Mouse (Mus musculus): ENCODE measurements around the gene Bcl6b.

Bcl6b gene

DNA sequence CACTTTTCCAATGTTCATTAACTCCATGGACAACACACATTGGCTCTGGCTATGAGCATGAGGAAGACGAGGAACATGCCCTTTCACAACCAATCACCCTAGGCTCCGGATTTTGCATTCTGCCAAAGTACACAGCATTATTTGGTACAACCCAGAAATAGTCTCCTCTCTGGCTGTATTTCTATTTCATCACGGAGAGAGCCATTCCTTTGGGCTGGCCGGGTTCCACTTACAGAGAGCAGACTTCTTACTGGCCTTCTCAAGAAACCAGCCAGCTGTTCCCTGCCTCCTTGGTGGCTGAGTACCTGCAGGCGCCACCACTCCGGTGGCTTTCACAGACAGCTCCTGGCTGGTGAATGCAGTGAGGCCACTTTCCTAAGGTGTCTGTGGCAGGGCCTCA is 17.2 kb downstream of the Bcl6b start, which contains the start of gene Slc16a11:
TSS of gene Slc16a11 (plus strand) at position 330 of the 400 bp plus-strand sequence.
- no peak for DNase-seq (ENCODE audit: low spot score)

DNA sequence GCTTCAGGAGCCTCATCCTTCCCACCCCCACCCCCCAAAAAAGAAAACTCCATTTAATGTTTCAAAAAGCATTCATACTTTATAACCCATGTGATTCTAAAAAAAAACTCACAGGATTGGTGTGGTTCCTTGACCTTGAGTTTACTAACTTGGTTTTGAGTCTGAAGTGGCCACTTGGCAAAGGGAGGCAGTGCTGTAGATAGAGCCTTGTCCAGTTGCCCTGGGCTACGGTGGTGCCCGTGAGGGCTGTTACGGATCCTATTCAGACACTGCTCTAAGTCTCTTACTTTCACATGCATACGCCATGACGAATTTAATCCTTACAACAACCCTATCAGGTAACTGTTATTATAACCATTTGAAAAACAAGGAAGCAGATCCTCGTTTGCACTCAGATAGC is 17.6 kb downstream of the Bcl6b start:
- DNase-seq (ENCODE audit: low spot score), result no peak

DNA sequence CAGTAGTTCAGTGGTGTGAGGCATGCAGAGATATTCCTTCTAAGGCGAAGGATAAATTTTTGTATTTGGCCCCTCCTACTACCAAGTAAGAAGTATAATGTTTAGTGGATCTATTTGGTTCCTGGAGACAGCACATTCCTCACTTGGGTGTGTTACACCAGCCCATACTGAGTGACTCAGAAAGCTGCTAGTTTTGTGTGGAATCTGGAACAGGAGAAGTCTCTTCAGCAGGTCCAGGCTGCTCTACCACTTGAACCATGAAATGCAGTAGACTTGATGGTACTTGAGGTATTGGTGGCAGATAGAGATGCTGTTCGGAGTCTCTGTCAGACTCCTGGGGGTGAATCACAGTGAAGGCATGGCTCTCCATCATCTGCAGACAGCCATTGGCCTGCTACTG is 18.9 kb downstream of the Bcl6b start:
- no peak for DNase-seq (ENCODE audit: low spot score)

DNA sequence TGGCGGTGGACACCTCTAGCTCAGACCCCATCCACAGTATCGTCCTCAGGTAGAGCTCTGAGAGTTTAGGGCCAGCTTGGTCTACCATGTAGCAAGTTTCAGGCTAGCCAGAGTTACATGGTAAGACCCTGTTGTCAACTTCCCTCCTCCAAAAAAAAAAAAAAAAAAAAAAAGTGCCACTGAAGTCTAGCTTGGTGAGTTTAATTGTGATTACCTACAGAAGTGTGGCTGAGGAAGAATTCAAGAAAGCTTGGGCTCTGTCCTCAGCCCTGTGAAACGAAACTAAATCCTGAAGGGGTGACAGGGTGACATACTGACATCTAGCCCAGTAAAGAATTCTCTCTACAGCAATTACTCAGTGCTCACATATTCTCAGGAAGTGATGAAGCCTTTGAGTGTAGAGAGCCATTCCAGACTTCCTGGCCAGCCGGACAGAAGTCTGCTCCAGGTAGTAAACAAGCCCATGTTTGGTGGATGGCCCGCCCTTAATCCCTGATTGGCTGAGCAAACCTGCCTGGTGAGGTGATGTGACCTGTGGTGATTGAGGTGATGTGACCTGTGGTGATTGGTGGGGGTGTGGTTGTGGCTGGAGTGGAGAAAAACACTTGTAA is 20.7 kb downstream of the Bcl6b start:
- DNase-seq (ENCODE audit: low spot score), result no peak

DNA sequence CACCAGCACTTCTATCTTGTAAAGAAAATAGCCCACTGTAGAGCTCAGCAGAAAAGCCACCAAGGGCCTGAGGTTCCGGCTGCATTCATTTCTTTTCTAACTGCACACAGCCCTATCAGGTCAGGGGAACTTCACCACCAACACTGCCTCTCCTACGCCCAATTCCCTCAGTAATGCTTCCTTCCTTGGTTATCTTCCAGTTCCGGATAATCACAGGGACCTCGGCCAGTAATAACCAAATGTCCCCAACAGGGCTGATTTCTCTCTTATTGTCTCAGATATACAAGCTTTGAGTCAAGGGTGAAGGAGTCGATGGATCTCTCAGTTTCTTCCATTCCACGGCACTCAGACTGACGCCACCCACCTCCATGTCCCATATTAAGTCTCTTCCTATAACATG is 22.3 kb downstream of the Bcl6b start:
- DNase-seq (ENCODE audit: low spot score), result no peak

DNA sequence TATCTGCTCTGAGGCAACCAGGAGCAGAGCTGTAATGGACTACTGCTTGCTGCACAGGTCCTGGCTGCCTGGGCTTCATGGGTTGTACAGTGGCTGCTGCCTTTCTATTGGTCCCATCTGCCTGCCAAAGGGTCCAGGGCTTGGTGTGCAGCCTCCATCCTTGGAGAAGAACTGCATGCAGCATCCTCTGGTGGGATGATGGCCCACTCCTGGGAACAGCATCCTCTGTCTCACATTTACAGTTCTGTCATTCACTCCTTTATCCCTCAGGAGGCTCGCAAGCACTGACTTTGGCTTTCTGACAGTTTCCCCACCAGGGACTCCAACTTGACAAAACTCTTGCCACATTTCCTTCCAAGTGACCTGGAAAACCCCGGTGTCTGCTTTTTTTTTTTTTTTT is 22.8 kb downstream of the Bcl6b start:
- DNase-seq (ENCODE audit: low spot score), result no peak

DNA sequence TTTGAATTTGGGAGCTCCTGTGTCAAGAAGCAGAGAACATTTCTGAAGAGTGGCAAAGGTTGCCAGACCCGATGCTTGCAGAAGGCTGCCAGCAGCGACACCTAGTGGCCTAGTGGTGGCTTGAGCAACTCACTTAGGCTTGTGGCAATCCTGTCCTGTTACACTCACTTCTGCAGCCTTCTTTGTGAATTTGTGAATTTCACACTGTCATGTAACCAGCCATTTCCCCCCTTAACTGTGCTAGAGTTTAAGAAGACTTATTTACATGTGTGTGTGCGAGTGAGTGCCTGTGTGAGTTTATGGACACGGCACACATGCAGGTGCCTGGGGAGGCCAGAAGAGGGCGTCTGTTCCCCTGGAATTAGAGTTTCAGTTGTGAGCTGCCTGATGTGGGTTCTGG is 27.9 kb downstream of the Bcl6b start:
- DNase-seq (ENCODE audit: low spot score), result peak; percentile 68

DNA sequence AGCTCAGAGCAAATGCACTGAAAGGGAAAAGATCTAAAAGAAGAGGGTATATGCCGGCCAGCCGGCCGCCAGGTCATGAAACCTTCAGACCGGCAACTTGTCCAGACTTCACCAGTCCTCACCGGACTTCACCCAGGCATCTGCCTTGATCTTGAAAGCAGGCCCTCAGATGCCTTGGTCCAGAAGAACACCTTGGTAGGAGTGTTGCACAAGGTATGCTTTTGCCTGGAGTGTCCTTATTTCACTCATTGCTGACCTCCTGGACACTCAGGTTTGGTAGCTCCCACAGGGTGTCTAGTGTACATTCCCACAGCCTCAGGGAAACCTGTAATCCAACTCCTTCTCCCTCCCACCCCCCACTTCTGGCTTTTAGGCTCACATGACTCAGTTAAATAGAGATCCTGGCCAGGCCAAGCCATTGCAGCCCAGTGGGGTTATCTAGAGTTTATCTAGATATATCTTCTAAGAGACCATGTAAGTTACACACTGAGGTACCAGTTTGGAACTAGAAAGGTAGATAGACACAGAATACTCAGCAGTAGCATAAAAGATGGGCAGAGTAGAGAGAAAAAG is 29.5 kb downstream of the Bcl6b start:
- DNase-seq (ENCODE audit: low spot score), result no peak

DNA sequence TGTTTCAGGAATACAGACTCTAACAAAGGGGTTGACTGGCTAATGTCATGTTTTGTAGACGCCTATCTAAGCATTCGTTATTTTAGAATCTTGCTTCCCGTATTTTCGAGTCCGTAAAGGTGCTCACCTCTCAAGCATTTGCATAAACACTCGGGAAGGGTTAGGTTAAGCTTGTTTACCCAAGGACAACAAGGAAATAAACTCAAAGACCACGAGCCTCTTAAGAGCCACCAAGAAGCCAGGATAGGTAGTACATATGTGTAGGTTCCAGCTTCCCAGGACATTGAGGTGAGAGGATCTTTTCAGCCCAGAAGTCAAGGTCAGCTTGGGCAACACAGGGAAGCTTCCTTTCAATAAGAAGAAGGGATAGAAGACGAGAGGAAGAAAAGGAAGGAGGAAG is 30.5 kb downstream of the Bcl6b start:
- DNase-seq (ENCODE audit: low spot score), result no peak

DNA sequence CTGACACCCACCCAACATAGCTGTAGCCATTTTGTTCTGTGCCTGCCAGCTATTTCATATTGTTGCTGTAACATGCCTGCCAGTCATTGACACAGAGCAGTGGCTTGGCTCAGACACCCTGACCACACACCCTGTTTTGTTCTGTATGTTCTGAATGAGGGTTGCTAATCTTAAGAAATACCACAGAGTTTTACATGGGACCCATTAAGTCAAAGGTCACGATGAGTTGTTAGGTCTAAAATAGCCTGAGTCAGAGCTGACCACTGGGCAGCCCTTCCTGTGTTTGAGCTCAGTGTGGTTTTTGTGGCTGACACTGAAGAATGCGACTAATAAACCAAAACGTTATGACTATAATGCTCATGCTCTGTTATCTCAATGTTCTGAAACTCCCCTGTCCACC is 31.3 kb downstream of the Bcl6b start:
- DNase-seq (ENCODE audit: low spot score), result no peak

DNA sequence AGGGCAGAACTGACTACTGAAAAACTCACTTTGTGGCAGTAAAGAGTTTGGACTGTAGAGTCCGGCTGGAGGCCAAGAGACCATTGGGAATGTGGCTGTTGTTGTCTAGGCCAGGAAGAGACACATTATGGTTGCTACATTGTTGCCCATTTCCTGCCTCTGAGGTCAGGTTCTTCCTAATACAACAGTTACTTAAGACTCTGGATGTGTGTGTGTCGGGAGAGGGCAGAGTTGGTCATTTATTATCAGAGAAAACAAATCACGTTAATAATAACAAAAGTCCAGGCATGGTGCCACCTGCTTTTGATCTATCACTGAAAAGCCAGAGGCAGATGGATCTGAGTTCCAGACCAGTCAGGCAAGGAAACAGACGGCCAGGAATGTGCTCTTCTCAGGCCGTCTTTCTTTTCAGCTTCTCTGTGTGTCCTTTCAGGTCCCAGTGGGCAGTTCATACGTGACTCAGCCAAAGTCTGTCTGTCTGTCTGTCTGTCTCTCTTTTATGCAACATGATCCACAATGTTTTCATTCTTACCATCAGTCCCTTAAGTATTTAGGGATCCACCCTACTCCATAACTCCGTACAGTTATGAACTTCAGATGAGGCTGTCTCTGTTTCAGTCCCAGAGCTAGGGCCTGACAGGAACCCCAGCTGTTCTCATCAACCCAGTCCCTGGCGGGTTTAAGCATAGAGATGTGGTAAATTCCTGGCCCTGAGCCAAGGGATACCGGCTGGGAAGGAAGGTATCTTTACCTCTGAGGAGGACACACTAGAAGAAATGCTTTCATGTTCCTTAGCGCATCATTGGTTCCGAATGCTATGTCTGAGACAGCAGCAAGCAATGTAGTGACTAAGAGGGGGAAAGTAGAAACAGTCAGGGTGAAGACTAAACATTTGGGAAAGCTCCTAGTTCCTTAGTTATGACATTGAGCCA is 36.0 kb downstream of the Bcl6b start:
- no peak for DNase-seq (ENCODE audit: low spot score)

DNA sequence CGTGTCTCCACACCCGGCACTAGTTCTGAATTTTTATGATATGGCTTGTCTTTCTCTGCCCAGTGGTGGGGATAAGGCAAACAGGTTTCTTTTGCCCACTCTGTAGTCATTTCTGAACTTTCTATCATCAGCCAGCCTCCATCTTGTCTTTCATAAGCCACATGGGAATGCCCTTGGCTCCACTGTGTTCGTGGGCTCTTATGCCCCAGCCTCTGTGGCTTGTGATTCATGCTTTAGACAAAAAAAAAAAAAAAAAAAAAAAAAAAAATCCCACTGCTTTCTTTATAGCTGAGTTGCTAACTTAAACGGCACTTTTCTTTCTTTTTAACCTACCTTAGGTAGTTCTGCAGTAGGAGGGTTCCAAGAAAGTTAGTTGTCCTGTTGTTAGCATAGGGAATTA is 37.4 kb downstream of the Bcl6b start:
- DNase-seq (ENCODE audit: low spot score), result no peak

DNA sequence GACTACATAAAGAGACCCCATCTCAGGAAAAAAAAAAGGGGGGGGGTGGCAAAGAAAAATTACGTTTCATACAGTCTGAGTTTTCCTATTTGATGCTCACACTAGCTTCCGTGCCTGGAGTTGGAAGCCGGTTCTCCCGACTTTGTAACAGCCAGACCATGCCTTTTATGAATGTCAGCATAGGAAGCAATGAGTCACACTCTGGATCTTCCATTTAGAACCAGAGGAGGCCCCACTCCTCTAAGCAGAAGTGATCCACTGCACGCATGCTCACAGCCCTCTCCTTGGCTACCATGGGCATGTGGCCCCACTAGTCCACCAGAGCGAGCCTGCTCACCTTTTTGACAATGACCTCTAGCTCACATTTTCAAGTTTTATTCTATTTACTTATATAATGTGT is 38.4 kb downstream of the Bcl6b start:
- no peak for DNase-seq (ENCODE audit: low spot score)

DNA sequence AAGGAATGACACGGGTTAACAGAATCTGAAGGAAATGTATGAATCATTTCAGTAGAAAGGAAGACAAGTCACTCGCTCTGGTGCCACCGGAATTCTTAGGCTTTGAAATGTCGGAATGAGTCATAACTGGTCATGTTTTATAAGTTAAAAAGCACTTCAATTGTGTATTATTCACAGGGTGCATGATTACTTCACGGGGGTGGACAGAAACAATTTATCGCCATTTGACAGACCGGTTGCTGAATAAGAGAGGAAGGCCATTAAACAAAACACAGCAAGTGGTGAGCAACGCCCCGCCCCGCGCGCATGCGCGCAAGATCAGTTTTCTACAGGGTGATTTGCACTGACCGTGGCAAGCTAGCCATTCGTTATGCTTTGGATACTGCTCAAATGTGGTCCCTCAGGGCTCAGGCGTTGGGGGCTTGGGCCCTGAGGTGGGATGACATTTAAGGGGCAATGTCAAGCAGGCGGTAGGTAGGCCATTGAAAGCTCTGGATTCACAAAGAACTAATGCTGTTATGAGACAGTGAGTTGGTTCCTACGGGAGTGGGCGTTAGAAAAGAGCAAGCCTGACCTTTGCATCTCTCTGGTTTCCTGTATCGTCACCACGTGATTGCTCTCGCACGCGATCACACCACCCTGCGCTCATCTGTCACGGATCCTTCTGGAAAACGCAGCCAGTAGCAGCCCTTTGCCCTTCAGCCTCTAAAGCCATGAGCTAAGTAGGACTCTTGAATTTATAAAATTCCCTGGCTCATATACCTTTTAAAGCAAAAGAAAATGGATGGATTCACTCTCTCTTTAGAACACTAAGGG is 40.1 kb downstream of the Bcl6b start:
- no peak for DNase-seq (ENCODE audit: low spot score)

DNA sequence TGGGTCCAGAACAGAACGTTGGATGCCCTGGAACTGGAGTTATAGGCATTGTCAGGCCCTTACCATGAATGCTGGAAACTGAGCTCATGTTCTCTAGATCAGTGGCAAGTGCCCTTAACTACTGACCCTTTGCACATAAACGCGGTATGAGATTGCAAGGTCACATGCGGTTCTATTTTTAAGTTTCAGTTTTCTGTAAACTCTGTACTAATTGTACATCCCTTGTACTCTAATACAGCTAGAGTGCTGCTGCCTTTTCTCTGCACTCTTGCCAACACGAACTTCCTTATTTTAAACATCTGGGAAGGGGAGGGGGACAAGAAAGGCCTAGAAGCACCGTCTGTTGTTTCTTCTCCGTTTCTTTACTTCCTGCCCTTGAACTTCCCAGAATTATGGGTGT is 44.5 kb downstream of the Bcl6b start:
- DNase-seq (ENCODE audit: low spot score), result no peak

DNA sequence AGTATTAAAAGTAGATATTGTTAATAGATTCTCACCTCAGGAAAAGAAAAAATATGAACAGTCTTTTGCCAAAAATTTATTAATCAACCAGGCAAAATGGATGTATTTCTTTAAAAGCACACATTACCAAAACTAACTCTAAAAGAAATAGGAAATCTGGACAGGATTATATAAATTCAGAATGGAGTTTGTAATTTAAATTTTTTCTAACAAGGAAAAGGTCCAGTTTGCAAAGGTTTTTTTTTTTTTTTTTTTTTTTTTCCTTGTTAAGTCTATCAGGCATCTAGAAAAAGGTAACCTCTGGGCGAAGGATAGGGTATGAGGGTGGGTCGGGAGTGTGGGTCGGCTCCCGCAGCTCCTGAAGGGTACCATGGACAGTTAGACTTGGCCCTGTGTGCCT is 49.1 kb downstream of the Bcl6b start:
- DNase-seq (ENCODE audit: low spot score), result no peak

DNA sequence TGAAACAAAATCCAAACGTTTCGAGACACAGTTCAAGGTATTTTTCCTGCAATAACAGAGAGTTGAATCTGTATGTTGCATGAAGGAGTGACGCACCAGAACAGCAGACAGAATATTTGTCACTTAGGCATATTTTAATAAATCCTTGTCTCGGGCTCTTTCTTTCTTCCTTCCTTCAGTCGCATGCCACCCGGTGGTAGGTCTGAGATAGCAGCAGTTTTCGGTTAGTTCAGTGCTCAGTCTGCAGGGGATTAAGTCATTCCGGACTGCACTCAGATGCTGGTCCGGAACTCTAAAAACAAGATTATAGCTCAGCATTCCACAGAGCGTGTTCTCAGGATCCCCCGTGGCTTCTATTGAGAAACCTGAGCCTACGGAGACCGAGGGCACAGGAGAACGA is 50.2 kb downstream of the Bcl6b start:
- no peak for DNase-seq (ENCODE audit: low spot score)

DNA sequence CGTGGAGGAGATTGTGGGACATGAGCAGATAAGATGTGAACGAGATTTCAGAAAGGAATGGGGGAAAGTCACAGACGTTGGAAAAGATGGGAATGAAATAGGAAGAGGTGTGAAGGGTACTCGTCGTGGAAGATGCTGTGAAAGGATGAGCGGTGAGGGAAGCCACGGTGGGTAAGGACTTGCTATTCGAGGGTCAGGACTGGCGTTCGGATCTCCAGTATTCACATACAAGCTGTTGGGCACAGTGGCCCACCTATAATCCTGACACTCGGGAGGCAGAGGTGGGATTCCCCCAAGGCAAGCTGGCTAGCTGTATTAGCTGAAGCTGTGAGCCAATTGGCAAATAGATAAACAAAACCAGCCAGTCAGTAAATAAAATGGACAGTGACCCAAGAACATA is 50.8 kb downstream of the Bcl6b start:
- DNase-seq (ENCODE audit: low spot score), result no peak

DNA sequence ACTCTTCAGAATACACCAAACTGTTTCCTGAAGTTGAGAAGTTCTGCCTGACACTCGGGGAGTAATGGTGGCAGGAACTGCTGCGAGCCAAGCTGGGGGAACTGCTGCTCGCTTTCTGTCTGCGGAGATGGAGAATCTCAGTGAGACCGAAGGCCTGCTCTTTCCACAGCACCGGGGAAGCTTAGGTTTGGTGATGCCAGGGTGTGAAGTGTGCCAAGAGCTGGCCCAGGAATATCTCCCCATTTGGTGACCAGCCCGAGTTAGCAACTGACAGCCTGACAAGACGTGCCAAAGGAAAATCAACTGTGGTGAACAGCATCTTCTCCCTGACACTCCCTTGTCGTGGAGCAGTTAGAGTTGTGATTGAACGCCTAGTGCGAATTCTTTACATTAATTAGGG is 51.3 kb downstream of the Bcl6b start:
- no peak for DNase-seq (ENCODE audit: low spot score)

DNA sequence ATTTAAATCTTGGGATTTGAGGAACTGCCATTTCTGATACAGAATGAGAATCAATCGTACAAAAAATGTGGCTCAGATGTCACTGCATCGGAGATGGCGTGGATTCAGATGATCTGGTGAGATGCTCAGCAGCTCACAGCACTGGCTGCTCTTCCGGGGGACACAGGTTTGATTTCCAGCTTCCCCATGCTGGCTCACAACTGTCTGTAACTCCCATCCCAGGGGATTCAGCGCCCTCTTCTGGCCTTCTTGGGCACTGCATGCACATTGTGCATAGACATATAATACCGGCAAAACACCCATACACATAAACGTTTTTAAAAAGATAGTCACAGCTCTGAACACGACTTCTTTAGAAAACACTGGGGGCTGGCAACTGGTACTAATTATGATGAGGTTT is 52.0 kb downstream of the Bcl6b start:
- no peak for DNase-seq (ENCODE audit: low spot score)

DNA sequence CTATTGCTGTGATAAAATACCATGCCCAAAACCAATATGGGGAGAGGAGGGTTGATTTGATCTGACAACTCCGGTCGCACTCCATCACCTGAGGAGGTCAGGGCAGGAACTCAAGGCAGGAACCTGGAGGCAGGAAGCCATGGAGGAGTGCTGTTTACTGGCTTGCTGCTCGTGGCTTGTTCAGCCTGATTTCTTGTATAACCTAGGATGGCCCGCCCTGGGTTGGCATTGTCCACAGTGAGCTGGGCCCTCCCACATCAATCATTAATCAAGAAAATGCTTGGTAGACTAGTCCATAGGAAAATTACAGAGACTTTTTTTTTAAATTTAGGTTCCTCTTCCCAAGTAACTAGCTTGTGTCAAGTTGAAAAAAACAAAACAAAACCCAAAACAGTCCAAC is 55.1 kb downstream of the Bcl6b start:
- no peak for DNase-seq (ENCODE audit: low spot score)

Data from T-cell, adult 2 months (primary cell).